Mouse (Mus musculus) cortical plate, adult 2 months (tissue): ENCODE results near the gene Necab2.

Experiments used
- CTCF ChIP-seq: fragments of 200-500 bp; IDR thresholded peaks from 2 replicates; pipeline ENCODE4 v1.5.1; 2011; ENCODE audit warnings: mild to moderate bottlenecking, control low read depth, low read length; ENCODE audit not compliant: insufficient read depth; ENCODE audit errors: extremely low read depth
- POLR2A ChIP-seq: fragments of 200-500 bp; IDR thresholded peaks from 2 replicates; pipeline ENCODE4 v1.6.1; 2011; ENCODE audit warnings: mild to moderate bottlenecking, low read length, control low read depth; ENCODE audit not compliant: insufficient read depth; ENCODE audit errors: extremely low read depth

- TF ChIP-seq CTCF (no peak), POLR2A (no peak)
Measured at GRCm38 (mm10) chr8:119404648-119405047, 41.9 kb upstream of the Necab2 start.
